Mouse (Mus musculus) midbrain, embryonic 11.5 days (tissue): ENCODE measurements at regions not wholly inside any gene's neighbourhood (a gene's known extent, or its start where the extent isn't known, plus 50 kb on each side); places are given as distances from the start of the nearest gene placed in this dataset.
"Not testable (repeated sequence)": the region's sequence is repeated elsewhere in the genome, so short reads cannot be mapped to it uniquely, and the experiment has no call there.

Experiments
- ATAC-seq: fragments of 200-750 bp; cut with Nextera tagmentation; 2 replicates; pipeline ENCODE4 v1.8.0; 2017; ENCODE audit warnings: moderate TSS enrichment, moderate library complexity; ENCODE audit not compliant: low FRiP score
- DNase-seq: peaks from one replicate; pipeline ENCODE4 v3.0.0; 2015; ENCODE audit warnings: low spot score; ENCODE audit errors: missing footprints
- H3K27ac ChIP-seq: fragments of 300-500 bp; sonication (generic); 2 replicates; pipeline ENCODE4 v1.5.1; 2014; ENCODE audit warnings: low read depth, low read length
- H3K27me3 ChIP-seq: fragments of 300-500 bp; sonication (generic); 2 replicates; pipeline ENCODE4 v1.6.1; 2014; ENCODE audit warnings: mild to moderate bottlenecking, low read length, moderate library complexity, mixed read lengths; ENCODE audit not compliant: control insufficient read depth, insufficient read depth
- H3K36me3 ChIP-seq: fragments of 300-500 bp; sonication (generic); 2 replicates; pipeline ENCODE4 v1.6.1; 2014; ENCODE audit warnings: mild to moderate bottlenecking, low read length, moderate library complexity, mixed read lengths; ENCODE audit not compliant: control insufficient read depth, insufficient read depth
- H3K4me1 ChIP-seq: fragments of 300-500 bp; sonication (generic); 2 replicates; pipeline ENCODE4 v1.6.1; 2014; ENCODE audit warnings: low read length; ENCODE audit not compliant: control insufficient read depth, insufficient read depth
- H3K4me2 ChIP-seq: fragments of 300-500 bp; sonication (generic); 2 replicates; pipeline ENCODE4 v1.6.1; 2014; ENCODE audit warnings: mild to moderate bottlenecking, moderate library complexity
- H3K4me3 ChIP-seq: fragments of 300-500 bp; sonication (generic); 2 replicates; pipeline ENCODE4 v1.5.1; 2014; ENCODE audit warnings: low read depth, low read length
- H3K9ac ChIP-seq: fragments of 300-500 bp; sonication (generic); 2 replicates; pipeline ENCODE4 v1.6.1; 2014; ENCODE audit warnings: low read length
- H3K9me3 ChIP-seq: fragments of 300-500 bp; sonication (generic); 2 replicates; pipeline ENCODE4 v1.6.1; 2016; ENCODE audit warnings: low read length; ENCODE audit not compliant: control insufficient read depth
- WGBS: fragments of 180-500 bp; shearing (Covaris S2); extraction: QIAGEN DNeasy Blood & Tissue Kit; methylation state at CpG from one replicate; pipeline ENCODE4 v1.1.7; 2014; 5-methylcytosine and 5-hydroxymethylcytosine counted together

DNA sequence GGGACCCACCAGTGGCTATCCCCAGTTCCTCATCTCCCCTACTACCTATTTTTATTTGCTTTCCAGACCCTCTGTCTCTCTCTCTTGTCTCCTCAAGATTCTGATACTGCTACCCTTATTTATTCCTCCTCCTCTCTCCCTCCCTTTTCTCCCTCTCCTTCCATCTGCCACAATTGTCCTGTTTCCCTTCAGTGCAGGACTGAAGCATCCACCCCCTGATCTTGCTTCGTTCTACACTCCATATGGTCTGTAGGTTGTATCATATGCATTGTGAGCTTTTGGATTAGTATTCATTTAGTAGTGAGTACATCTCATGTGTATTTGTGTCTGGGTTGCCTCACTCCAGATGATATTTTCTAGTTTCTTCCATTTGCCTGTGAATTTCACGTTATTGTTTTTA is 670.1 kb upstream of the Slc8a1 start:
- H3K27ac ChIP-seq: no peak overlapping the region
- H3K9ac ChIP-seq: no peak overlapping the region
- no peak for ATAC-seq

DNA sequence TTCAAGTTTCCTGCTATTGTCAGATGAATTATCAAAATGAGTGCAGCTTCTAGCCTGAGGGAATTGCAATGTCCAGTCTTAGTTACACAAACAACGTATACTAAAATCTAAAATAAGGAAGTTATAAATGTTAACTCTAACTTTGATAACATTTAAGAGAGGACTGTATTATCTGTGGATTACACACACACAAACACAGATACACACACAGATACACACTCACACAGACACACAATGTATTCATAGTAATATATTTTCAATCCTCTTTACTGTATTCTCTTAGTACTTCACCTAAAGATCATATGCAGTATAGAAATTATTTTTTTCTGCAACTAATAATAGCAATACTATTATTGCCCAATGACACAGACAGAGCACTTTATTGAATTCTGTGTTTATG is 661.2 kb upstream of the Slc8a1 start:
- no peak overlapping the region for H3K9ac ChIP-seq
- no peaks in the 10 kb centered on the region for H3K27me3 ChIP-seq
- no peaks in the 10 kb centered on the region for H3K4me1 ChIP-seq
- H3K4me2 ChIP-seq: no peak overlapping the region
- ATAC-seq (no peak), DNase-seq (no peak)
- WGBS: 93% methylated on average over 1 of the region's 1 CpGs
- H3K9me3 ChIP-seq: no peaks in the 10 kb centered on the region
- no peaks in the 10 kb centered on the region for H3K36me3 ChIP-seq
- no peak overlapping the region for H3K27ac ChIP-seq
- H3K4me3 ChIP-seq: no peak overlapping the region

More for the DNA sequence above, 670.1 kb upstream of the Slc8a1 start:
- Histone ChIP-seq H3K9me3 (no peaks in the 10 kb centered on the region), H3K36me3 (no peaks in the 10 kb centered on the region), H3K27me3 (no peaks in the 10 kb centered on the region), H3K4me3 (no peak overlapping the region), H3K4me1 (no peaks in the 10 kb centered on the region), H3K4me2 (no peak overlapping the region)
- WGBS: 87% methylated on average over 2 of the region's 2 CpGs
- no peak for DNase-seq

DNA sequence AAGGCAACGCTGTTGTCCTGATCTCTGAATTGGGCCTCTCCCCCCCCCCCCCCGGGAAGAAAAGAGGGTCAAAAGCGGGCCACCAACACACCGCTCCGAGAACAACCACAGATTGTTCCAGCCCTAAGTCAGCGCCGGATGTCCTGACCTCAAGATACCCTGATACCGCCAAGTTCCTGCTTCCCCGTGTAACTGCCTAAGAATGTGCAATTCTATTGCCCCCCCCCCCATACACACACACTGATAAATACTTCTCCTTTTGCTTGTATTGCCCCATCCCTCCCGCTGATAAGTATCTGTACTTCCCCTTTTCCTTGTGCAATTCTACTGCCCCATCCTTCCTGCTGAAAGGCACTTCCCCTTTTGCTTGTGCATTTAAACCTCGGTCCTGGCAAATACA is 641.2 kb upstream of the Slc8a1 start:
- 78% methylated on average over 4 of the region's 11 CpGs for WGBS
- H3K27ac ChIP-seq, H3K9ac ChIP-seq, H3K4me1 ChIP-seq, H3K4me3 ChIP-seq, H3K27me3 ChIP-seq, H3K36me3 ChIP-seq, ATAC-seq, H3K9me3 ChIP-seq, H3K4me2 ChIP-seq, DNase-seq: not testable (repeated sequence)

DNA sequence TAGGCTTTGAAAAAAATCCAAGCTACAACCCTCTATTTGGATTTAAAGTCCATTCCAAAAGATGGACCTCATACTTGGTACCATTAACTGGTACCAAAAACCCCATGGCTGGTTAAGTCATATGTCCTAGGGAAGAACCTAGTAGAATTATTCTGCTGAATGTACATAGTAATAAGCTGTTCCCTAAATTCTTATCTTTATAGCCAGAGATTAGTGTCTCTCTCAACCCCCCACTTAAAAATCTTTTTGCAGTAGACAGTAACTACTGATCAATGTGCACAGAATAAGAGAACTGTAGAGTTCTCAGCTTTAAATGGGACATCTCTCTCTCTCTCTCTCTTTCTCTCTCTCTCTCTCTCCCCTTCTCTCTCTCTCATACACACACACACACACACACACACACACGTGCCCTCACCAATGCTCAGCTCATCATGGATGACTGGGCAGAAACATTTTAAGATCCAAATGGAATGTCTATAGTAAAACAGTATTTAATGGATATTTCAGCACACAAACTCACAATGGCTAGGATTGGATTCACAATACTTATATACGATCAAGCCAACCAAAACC is 640.2 kb upstream of the Slc8a1 start:
- no peaks in the 10 kb centered on the region for H3K27me3 ChIP-seq
- WGBS: 88% methylated on average over 2 of the region's 2 CpGs
- ATAC-seq: no peak
- no peak overlapping the region for H3K9ac ChIP-seq
- H3K4me2 ChIP-seq: no peak overlapping the region
- H3K36me3 ChIP-seq: no peaks in the 10 kb centered on the region
- no peaks in the 10 kb centered on the region for H3K9me3 ChIP-seq
- H3K4me1 ChIP-seq: no peaks in the 10 kb centered on the region
- DNase-seq: no peak
- H3K27ac ChIP-seq: no peak overlapping the region
- no peak overlapping the region for H3K4me3 ChIP-seq

DNA sequence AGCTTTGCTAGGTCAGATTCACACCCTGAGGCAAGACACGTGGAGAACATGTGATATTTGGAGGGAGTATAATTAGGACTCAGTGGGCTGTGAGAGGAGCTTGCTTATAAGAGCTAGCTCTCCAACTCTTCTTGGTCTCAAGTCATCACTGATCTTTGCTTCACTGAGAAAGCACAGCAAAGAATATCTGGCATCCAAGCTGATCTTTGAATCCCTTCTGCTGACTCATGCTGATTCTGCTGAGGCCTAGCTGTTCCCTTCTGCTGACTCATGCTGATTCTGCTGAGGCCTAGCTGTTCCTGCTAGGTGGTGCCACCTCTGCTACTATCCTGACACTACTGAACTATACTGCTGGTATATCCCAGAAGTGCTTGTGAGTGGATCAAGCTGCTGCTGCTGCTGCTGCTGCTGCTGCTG is 639.0 kb upstream of the Slc8a1 start:
- 83% methylated on average over 1 of the region's 1 CpGs for WGBS
- no peak overlapping the region for H3K27ac ChIP-seq
- H3K9ac ChIP-seq: no peak overlapping the region
- H3K4me1 ChIP-seq: no peaks in the 10 kb centered on the region
- DNase-seq: no peak
- H3K36me3 ChIP-seq: no peaks in the 10 kb centered on the region
- no peaks in the 10 kb centered on the region for H3K9me3 ChIP-seq
- ATAC-seq: no peak
- H3K4me3 ChIP-seq: no peak overlapping the region
- H3K27me3 ChIP-seq: no peaks in the 10 kb centered on the region
- H3K4me2 ChIP-seq: no peak overlapping the region

DNA sequence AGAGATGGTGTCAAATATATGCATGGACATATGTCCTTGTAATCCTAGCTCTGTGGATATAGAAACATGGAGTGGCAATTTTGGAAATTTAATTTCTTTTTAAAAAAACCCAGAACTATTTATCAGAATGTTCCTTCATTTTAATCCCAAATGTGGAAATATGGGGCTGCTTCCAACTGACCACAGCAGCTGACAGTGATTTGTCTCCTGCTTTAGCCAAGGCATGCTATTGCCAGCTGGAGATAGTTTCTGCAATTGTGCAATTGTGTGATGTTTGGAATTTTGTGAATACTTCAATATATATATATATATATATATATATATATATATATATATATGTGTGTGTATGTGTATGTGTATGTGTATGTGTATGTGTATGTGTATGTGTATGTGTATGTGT is 629.7 kb upstream of the Slc8a1 start:
- Histone ChIP-seq H3K9me3 (no peaks in the 10 kb centered on the region), H3K27ac (no peak overlapping the region), H3K4me2 (no peak overlapping the region), H3K4me1 (no peaks in the 10 kb centered on the region), H3K27me3 (no peaks in the 10 kb centered on the region), H3K36me3 (no peaks in the 10 kb centered on the region), H3K9ac (no peak overlapping the region), H3K4me3 (no peak overlapping the region)
- ATAC-seq (no peak), DNase-seq (no peak)

DNA sequence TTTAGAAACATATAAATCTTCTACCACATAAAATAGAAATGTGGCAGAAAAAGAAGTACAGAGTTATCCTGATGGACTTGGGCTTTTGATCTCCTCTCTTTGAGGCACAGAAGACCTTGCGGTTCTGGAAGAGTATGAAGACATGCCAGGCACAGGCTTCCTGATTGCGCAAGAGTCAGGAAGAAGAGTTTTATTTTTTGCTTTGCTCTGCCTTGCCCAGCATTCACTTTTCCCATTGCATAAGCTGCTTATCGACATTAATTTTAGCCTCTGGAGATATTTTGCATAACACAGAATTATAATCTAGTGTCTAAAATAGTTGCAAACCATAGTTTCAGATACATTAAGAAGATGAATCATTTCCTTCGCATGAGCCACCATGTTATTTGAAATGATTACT is 627.8 kb upstream of the Slc8a1 start:
- ATAC-seq: no peak
- H3K9me3 ChIP-seq: no peaks in the 10 kb centered on the region
- no peak overlapping the region for H3K27ac ChIP-seq
- no peaks in the 10 kb centered on the region for H3K36me3 ChIP-seq
- no peak overlapping the region for H3K4me2 ChIP-seq
- 89% methylated on average over 4 of the region's 4 CpGs for WGBS
- no peak for DNase-seq
- no peak overlapping the region for H3K9ac ChIP-seq
- H3K4me1 ChIP-seq: no peaks in the 10 kb centered on the region
- H3K4me3 ChIP-seq: no peak overlapping the region
- H3K27me3 ChIP-seq: no peaks in the 10 kb centered on the region

DNA sequence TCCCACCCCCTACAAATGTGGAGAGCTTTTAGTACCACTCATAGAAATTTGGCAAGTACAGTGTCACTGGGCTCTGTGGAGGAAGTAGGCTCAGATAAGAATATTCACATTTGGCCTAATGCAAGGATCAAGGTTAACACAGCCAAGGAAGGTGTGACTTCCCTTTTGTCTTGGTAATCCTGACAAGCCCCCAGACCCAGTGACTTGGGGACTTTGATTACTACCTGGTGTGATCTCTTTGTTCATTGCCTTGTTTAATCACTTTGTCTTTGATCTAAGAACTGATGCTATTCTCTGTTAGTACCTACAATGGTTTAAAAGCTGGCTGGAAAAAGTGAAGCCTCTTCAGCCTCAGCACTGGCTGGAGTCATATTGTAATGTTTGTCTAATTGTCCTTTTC is 610.5 kb upstream of the Slc8a1 start:
- H3K4me3 ChIP-seq: no peak overlapping the region
- H3K27ac ChIP-seq: no peak overlapping the region
- no peaks in the 10 kb centered on the region for H3K27me3 ChIP-seq
- DNase-seq (no peak), ATAC-seq (no peak)
- H3K9ac ChIP-seq: no peak overlapping the region
- H3K36me3 ChIP-seq: no peaks in the 10 kb centered on the region
- H3K9me3 ChIP-seq: no peaks in the 10 kb centered on the region
- no peak overlapping the region for H3K4me2 ChIP-seq
- no peaks in the 10 kb centered on the region for H3K4me1 ChIP-seq

DNA sequence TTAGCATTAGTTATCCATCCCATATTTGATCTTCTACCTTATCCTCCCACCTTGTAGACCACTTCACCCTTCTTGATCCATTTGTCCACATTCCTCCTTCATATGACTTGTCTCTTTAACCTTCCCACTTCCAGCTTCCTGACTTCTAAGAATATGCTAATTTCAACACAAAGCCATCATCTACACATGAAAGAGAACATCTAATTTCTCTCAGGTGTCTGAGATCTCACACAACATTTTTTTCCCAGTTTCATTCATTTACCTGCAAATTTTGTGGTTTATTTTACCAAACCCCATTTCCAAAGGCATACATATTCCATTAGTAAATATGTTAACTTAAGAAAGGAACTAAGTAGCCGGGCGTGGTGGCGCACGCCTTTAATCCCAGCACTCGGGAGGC is 593.3 kb upstream of the Slc8a1 start:
- ATAC-seq: no peak
- DNase-seq: no peak
- H3K4me3 ChIP-seq: no peak overlapping the region
- no peak overlapping the region for H3K27ac ChIP-seq
- no peak overlapping the region for H3K4me2 ChIP-seq
- H3K36me3 ChIP-seq: no peaks in the 10 kb centered on the region
- WGBS: 91% methylated on average over 5 of the region's 5 CpGs
- H3K9ac ChIP-seq: no peak overlapping the region
- no peaks in the 10 kb centered on the region for H3K4me1 ChIP-seq
- no peaks in the 10 kb centered on the region for H3K9me3 ChIP-seq
- no peaks in the 10 kb centered on the region for H3K27me3 ChIP-seq

DNA sequence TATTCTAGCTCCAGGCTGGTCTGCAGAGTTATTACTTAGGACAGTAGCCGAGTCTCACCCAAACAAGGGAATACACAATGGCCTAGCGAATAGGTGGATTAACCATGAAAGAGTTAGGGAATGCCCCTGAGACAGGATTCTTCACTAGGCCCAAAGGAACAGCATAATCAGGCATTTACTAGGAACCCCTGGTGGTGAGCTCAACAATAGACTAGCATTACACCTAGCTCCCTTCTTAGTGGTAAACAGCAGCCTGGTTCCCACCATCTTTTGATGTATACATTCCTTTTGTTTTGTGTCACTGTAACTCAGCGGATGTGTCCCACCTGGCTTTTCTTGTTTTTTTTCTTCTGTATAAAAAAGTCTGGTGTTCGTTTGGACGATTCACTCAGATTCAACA is 574.0 kb upstream of the Slc8a1 start:
- WGBS: 76% methylated on average over 5 of the region's 5 CpGs
- Histone ChIP-seq H3K4me1 (no peaks in the 10 kb centered on the region), H3K36me3 (no peaks in the 10 kb centered on the region), H3K4me2 (no peak overlapping the region), H3K9me3 (no peaks in the 10 kb centered on the region), H3K4me3 (no peak overlapping the region), H3K27ac (no peak overlapping the region), H3K9ac (no peak overlapping the region), H3K27me3 (no peaks in the 10 kb centered on the region)
- no peak for ATAC-seq
- DNase-seq: no peak
